Mouse (Mus musculus) embryo, embryonic 11.5 days (tissue): Measurements from ENCODE around the gene Agap1.

Experiments
- DNase-seq: peaks from one replicate; pipeline ENCODE4 v3.0.0-alpha.2; 2012; ENCODE audit warnings: low read depth, low spot score

The Agap1 gene

GRCm38 (mm10) chr1:89544094-89544493, 89.5 kb downstream of the Agap1 start:
- DNase-seq = no peak

- DNase-seq = no peak
These were observed 90.5 kb downstream of the Agap1 start for GRCm38 (mm10) chr1:89545099-89545498.

- DNase-seq = no peak
These were observed 93.2 kb downstream of the Agap1 start for GRCm38 (mm10) chr1:89547525-89548504.

- DNase-seq = no peak
These were observed 95.7 kb downstream of the Agap1 start for GRCm38 (mm10) chr1:89550061-89550869.

GRCm38 (mm10) chr1:89552470-89552869, 97.9 kb downstream of the Agap1 start:
- DNase-seq = no peak

- no peak for DNase-seq
These were observed 99.2 kb downstream of the Agap1 start for GRCm38 (mm10) chr1:89553791-89554190.

GRCm38 (mm10) chr1:89554969-89555856, 100.6 kb downstream of the Agap1 start:
- DNase-seq = no peak

GRCm38 (mm10) chr1:89556006-89556405, 101.4 kb downstream of the Agap1 start:
- DNase-seq = no peak

GRCm38 (mm10) chr1:89557401-89557800, 102.8 kb downstream of the Agap1 start:
- no peak for DNase-seq

GRCm38 (mm10) chr1:89558080-89558479, 103.5 kb downstream of the Agap1 start:
- DNase-seq = no peak

- DNase-seq = no peak
These were observed 108.8 kb downstream of the Agap1 start for GRCm38 (mm10) chr1:89563399-89563798.

- DNase-seq = no peak
These were observed 112.2 kb downstream of the Agap1 start for GRCm38 (mm10) chr1:89566578-89567488.

- no peak for DNase-seq
These were observed 114.2 kb downstream of the Agap1 start for GRCm38 (mm10) chr1:89568546-89569405.

- no peak for DNase-seq
These were observed 116.1 kb downstream of the Agap1 start for GRCm38 (mm10) chr1:89570522-89571299.

- no peak for DNase-seq
These were observed 118.9 kb downstream of the Agap1 start for GRCm38 (mm10) chr1:89573486-89573885.

- no peak for DNase-seq
These were observed 120.6 kb downstream of the Agap1 start for GRCm38 (mm10) chr1:89574941-89575890.

GRCm38 (mm10) chr1:89576174-89576890, 121.7 kb downstream of the Agap1 start:
- no peak for DNase-seq
